Mouse (Mus musculus): ENCODE data around the gene Baat.
"Not testable (repeated sequence)": the region's sequence is repeated elsewhere in the genome, so short reads cannot be mapped to it uniquely, and the experiment has no call there.

Gene Baat

DNA sequence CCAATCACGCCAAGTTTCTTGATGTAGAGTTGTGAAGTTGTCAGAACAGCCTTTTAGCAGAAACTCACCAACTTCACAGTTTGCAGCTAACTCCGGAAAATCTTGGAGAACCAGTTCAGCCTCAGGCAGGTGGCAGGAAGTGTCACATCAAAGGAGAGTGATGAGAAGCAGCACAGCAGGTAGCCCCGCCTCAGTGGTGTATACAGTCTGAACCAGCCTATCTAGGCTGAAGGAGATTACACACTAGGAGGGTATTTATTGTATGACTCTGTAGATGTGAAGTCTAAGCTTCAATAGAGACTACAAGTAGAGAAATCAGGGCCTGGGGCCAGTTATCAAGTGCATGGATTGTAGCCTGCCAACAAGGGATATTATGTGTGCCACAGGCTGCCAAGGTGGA is 25.5 kb downstream of the Baat start:
- no peak for DNase-seq (ENCODE audit: low spot score)

DNA sequence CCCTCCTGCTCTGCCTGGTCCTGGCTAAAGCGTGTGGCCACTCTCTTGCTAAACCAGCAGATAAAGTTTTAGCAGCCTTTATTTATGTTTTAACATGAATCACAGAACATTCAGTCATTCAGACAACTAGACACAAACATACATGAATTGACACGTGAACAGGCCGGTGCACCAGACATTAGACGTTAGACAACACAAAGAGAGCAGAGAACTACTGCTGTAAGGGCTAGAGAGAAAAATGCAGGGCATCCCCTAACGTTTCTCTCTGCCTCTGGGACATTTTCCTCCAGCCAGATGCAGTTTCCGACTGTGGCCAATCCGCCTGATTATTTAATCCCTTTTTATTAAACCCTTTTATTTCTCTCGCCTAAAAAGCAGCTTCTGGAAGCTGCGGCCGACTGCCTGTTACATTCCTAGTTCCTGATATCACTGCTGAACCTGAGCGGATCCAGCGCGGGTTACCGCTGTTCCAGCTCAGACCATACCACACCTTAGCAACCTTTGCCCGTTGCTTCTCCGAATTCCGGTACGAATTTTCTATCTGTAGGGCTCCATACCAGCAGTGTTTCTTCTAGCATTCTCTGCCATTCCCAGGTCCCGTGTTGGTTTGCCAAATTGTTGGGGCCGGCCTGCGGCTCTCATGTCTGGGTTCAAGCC is 26.1 kb downstream of the Baat start:
- no peak for DNase-seq (ENCODE audit: low spot score)

DNA sequence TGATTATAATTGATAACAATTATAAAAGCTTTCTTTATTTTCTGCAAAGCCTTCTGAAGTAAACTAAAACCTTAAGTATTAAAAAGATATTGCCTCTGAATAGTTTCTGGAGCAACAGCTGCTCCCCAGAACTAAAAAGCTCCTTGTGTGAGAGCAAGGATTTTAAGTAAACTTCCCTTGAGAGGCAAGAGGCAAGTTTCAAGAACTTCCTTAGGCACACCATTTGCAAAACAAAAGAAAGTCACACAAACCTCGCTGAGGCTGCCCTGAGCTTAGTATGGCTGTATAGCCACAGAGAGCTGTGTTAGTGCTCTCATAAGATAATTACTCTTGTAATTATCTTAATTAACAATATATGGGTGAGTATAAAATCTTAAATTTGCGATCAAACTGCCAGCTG is 27.3 kb downstream of the Baat start:
- DNase-seq (ENCODE audit: low spot score), result not testable (repeated sequence)

DNA sequence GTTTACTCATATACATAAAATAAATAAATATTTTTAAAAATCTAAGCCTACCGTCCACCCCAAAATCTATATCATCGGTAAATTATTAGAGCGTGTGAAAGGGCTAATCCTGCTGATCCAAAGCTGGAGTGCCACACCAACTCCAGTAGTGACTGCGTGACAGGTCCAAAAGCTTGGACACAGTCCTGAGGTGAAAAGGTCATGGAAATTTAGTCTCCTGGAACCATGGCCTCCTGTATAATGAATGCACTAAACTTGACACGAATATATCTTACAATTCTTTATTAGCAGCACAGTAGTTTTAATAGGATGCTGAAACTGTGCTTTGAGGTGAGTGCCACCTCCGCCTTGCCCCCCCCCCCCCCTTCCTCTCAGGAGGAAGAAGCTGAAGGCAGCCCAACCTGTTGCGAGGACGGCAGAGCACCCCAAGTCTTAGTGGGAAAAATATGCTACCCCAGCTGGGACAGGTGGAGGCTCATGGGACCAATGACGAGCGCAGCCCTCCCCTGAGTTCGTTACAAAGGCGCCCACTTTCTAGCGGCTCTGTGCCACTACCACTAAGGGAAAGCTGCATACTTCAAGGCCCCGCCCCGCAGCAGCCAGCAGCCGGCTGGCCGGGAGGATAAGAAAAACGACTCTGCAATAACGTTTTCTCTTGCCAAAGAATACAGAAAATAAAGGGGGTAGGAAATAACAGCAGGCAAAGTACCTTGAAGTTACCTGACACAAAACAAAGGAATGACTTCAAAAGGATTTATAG is 28.1 kb downstream of the Baat start:
- no peak for DNase-seq (ENCODE audit: low spot score)

DNA sequence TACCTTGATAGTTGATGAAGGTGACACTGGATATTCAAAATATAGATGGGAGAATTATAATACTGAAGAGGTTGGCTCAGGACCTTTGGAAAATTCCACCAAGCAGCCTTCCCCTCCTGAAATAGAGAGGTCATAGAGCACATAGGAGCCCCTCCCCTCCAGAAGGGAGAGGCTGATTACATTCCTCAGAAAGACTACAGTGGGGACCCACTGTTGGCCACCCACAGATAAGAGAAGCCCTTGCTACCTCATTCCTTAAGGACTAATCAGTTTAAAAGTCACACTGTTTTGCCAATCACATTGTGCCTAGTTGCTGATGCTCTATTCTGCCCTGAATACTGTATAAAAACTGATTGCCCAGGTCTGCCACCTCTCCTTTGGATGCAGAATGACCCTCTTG is 31.8 kb downstream of the Baat start:
- DNase-seq (ENCODE audit: low spot score), result no peak

DNA sequence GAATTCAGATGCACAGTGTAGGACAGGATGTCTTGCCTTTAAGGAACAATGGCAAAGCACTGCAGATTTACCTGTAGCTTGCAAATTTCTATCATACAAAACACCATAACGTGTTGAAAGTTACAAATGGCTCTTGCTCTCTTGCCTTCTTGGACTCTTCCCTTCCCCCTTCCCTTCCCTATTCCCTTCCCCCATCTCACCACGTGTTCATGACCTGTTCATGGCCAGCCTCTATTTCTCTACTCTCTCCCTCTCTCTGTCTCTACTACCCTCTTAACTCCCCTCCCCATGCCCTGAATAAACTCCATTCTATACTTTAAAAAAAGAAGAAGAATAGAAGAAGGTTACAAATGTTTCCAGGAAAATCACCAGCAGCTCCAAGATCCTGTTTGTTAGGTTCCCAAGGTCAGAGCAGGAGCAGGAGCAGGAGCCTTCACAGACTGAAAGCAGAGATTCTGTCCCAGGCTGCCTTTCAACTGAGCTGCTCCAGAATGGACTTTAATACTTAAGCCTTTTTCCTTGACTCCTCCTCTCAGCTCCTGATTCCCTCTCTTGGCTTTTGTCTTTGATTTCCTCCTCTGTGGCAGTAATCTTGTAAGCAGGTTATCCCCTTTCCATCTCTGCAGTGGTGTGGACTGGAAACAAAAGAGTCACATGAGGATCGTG is 32.8 kb downstream of the Baat start, which contains the start of gene Acnat1:
Gene Acnat1 (minus strand): TSS at position 478 of the 666 bp plus-strand sequence.
- no peak for DNase-seq (ENCODE audit: low spot score)

DNA sequence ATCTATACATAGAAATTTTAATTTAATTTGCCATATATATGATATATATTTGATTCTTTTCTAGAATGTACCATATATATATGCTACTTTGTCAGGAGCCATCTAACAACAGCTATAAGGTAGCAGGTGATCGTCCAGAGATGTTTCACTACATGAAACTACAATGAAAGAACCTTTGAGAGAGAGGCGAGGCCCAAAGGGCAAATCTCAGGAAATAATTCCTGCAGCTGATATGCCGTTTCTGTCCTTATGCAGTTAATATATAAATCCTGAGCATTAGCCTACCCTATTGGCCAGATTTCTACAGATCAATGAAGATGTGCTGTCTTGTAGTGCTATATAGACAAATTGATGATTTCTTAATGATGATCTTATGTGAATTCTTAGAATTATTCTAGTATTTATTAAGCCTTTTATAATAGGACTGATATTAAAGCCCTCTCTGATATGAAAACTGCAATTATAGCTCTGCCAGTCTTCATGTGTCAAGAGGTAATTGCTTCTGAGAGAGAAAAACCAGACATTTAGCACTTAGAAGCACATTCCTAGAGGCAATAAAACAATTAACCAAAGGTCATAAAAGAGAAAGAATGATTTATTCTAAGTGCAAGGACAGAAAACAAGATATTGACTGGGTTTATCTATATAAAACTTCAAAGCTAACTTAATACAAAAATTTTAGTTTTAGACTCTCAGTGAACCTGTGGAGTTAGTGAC is 36.8 kb downstream of the Baat start:
- no peak for DNase-seq (ENCODE audit: low spot score)

DNA sequence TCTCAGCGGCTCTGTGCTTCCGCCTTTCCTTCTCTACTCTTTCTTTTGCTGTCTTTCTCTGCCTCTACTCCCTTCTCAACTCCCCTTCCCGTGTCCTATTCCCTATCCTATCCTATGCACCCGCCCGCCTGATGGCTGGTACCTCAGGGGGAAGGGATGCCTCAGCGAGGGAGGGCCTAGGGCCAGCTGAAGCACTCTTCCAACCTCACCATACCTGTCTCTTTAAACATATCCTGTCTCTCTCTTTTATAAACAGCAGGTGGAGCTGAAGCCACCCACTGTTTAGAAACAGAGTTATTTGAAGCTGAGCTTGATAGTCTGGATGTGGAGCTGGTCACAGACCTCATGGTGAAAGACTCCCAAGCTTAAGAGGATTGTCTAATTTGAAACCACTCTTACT is 39.0 kb downstream of the Baat start:
- DNase-seq (ENCODE audit: low spot score), result no peak

DNA sequence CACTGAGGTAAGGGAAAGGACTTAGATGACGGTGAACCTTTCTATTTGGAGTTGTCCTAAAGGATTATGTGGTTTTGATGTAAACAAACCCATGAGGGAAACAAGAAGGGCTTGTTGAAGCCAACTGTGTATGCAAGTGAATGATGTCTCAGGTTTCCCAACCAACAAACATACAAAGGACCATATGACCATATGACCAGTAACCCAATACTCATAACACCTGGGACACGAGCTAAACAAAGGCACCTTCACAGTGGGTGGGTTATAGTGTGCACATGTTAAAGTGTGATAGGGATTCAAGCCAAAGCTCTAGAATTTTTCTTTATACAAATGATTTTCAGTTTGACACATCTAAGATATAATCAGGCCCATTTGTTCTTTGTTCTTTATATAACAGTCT is 50.2 kb downstream of the Baat start:
- no peak for DNase-seq (ENCODE audit: low spot score)

DNA sequence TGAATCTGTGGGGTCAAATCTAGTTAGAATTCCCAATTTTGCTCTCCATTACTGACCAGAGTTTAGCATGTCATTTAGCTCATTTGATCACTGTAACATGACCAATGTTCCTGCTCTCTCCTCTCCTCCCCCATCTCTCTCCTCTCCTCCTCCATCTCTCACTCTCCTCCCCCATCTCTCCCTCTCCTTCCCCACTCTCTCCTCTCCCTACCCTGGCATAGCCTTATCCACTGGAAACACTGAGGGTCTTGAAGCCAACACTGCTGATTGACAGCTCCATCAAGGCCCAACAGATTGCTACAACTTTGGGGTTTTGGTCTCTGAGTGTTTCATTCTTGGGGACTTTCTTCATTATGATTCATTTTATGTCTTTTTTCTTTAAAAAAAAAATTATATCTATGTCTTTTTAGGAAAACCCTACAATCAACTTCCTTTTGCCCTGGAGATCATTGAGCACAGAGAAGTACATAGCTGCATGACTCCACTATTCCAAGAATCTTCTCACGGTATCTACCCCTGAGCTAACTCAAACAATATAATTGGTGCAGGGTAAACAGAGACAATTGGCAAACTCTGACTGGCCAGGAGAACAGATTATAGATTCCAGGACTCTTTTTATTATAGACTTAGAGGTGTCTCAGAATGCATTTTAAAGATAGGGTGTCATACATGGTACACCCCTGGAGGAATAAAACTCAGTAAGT is 54.4 kb downstream of the Baat start:
- no peak for DNase-seq (ENCODE audit: low spot score)

DNA sequence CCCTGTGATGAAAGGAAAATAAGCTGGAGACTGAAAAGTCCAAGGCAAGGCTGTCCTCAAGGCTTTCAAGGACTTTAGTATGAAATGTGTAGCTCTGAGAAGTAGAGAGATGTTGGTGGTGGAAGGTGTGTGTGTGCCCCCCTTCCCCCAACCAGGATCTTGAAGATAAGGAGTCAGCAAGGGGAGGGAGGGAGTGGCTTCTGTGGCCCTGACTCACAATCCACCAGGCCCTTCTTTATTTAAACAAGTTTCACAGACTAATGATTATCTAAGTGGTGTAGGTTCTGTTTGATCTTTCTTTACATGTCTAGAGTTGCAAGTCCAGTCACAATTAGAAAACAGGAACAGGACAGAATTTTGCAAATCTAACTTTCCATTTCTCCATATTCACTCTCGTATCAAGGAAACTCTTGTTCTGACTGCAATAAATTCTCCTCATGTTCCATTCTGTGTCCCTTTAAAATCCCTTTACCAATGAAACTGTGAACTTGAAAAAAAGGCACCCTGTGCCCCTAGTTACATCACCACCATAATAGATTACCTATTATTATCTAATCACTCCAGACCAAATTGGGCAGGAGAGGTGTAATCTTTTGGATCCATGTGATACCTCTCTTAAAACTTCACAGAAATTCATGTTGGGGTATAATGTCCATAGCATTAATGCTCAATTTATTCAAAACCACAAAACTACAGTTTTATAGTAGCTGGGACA is 55.1 kb downstream of the Baat start:
- not testable (repeated sequence) for DNase-seq (ENCODE audit: low spot score)

Data from T-cell, adult 2 months (primary cell).